Mouse (Mus musculus): Measurements from ENCODE around the gene Cmtm2a.
"Not testable (repeated sequence)": the region's sequence is repeated elsewhere in the genome, so short reads cannot be mapped to it uniquely, and the experiment has no call there.

The Cmtm2a gene

GRCm38 (mm10) chr8:104268937-104269440 is 24.0 kb downstream of the Cmtm2a start:
- DNase-seq, result no peak

GRCm38 (mm10) chr8:104268368-104268767 is 24.6 kb downstream of the Cmtm2a start:
- DNase-seq, result no peak

- not testable (repeated sequence) for DNase-seq
Measured at GRCm38 (mm10) chr8:104264271-104264935, 28.6 kb downstream of the Cmtm2a start.

GRCm38 (mm10) chr8:104261802-104262201 is 31.2 kb downstream of the Cmtm2a start:
- not testable (repeated sequence) for DNase-seq

GRCm38 (mm10) chr8:104253016-104253415 is 40.0 kb downstream of the Cmtm2a start:
- DNase-seq, result no peak

- no peak for DNase-seq
Measured at GRCm38 (mm10) chr8:104251461-104251860, 41.5 kb downstream of the Cmtm2a start.

- DNase-seq, result peak; percentile 72 to 84
Measured at GRCm38 (mm10) chr8:104250439-104251367, 42.3 kb downstream of the Cmtm2a start, which contains the start of gene Cklf. Gene Cklf, plus strand, starts transcription at chr8:104250861.

- no peak for DNase-seq
Measured at GRCm38 (mm10) chr8:104249442-104249996, 43.5 kb downstream of the Cmtm2a start.

GRCm38 (mm10) chr8:104248276-104248675 is 44.7 kb downstream of the Cmtm2a start, which contains the start of gene Tk2:
Gene Tk2, minus strand, starts transcription at chr8:104248558.
- peak; percentile 64 to 73 for DNase-seq

GRCm38 (mm10) chr8:104247908-104248275 is 45.1 kb downstream of the Cmtm2a start:
- DNase-seq, result peak; percentile 42 to 48

GRCm38 (mm10) chr8:104247054-104247907 is 45.7 kb downstream of the Cmtm2a start:
- no peak for DNase-seq

GRCm38 (mm10) chr8:104246621-104247020 is 46.4 kb downstream of the Cmtm2a start:
- DNase-seq, result no peak

- DNase-seq, result no peak
Measured at GRCm38 (mm10) chr8:104242038-104242644, 50.8 kb downstream of the Cmtm2a start.

GRCm38 (mm10) chr8:104239418-104239861 is 53.5 kb downstream of the Cmtm2a start:
- DNase-seq, result no peak

GRCm38 (mm10) chr8:104234573-104234972 is 58.4 kb downstream of the Cmtm2a start:
- no peak for DNase-seq

- no peak for DNase-seq
Measured at GRCm38 (mm10) chr8:104232919-104233318, 60.1 kb downstream of the Cmtm2a start.

- DNase-seq, result no peak
Measured at GRCm38 (mm10) chr8:104232039-104232438, 60.9 kb downstream of the Cmtm2a start.
